Mouse (Mus musculus): ENCODE data around the gene Olfr350. TPM values are rescaled to one million over a fixed set of nuclear protein-coding genes. Genes with fewer than 3 reads are reported as not detected.

The Olfr350 gene
- not detected in 2 replicates for polyA plus RNA-seq (2012; rRNA removed)

GRCm38 (mm10) chr2:36846010-36846409 lies at the start of gene Olfr350:
Olfr350 (plus strand) TSS chr2:36846310.

GRCm38 (mm10) chr2:36816932-36817331 lies 29.2 kb upstream of the Olfr350 start, which contains the start of gene Olfr3:
Olfr3 (minus strand) TSS chr2:36817032.

DNA sequence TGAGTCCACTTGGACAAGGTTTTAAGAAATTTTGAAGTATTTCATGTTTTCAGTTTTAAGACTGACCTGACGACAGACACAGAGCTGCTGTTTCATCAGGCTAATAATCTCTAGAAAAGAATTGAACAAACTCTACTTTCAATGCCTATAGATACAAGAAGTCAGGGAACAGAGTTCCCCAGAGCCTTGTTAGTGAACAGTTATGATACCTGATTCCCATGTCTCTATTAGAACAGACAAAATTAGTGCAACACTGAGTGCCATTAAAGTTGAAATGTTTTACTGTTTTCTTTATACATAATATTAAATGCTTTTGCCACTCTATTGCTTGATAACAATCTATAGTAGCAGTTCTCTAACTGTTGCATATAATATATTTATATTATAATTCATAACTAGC lies 16.4 kb downstream of the Olfr350 start, which contains the start of gene Olfr351:
Olfr351 (minus strand) TSS at position 101 of the 400 bp plus-strand sequence.

GRCm38 (mm10) chr2:36868160-36868559 lies 22.1 kb downstream of the Olfr350 start, which contains the start of gene Olfr352:
Olfr352 (plus strand) TSS chr2:36868460.

GRCm38 (mm10) chr2:36892836-36893235 lies 46.7 kb downstream of the Olfr350 start, which contains the start of gene Olfr353:
Olfr353 (minus strand) TSS chr2:36892936.

Other genes starting within 250 kb of the Olfr350 start
- gene Olfr345, start 206.3 kb upstream of the Olfr350 start, polyA plus RNA-seq (2012; rRNA removed): not detected in 2 replicates
- not detected in 2 replicates for gene Olfr346, start 160.5 kb upstream of the Olfr350 start, polyA plus RNA-seq (2012; rRNA removed)
- gene Olfr347, start 114.4 kb upstream of the Olfr350 start, polyA plus RNA-seq (2012; rRNA removed): not detected in 2 replicates
- gene Olfr348, start 62.0 kb upstream of the Olfr350 start, polyA plus RNA-seq (2012; rRNA removed): not detected in 2 replicates
- not detected in 2 replicates for gene Olfr50, start 55.8 kb upstream of the Olfr350 start, polyA plus RNA-seq (2012; rRNA removed)
- gene Olfr3, start 29.3 kb upstream of the Olfr350 start, polyA plus RNA-seq (2012; rRNA removed): not detected in 2 replicates
- gene Olfr351, start 16.4 kb downstream of the Olfr350 start, polyA plus RNA-seq (2012; rRNA removed): not detected in 2 replicates
- gene Olfr352, start 22.1 kb downstream of the Olfr350 start, polyA plus RNA-seq (2012; rRNA removed): not detected in 2 replicates
- not detected in 2 replicates for gene Olfr353, start 46.6 kb downstream of the Olfr350 start, polyA plus RNA-seq (2012; rRNA removed)
- not detected in 2 replicates for gene Olfr354, start 59.4 kb downstream of the Olfr350 start, polyA plus RNA-seq (2012; rRNA removed)
- gene Olfr355, start 82.6 kb downstream of the Olfr350 start, polyA plus RNA-seq (2012; rRNA removed): not detected in 2 replicates
- gene Olfr356, start 90.8 kb downstream of the Olfr350 start, polyA plus RNA-seq (2012; rRNA removed): not detected in 2 replicates
- gene Olfr357, start 147.5 kb downstream of the Olfr350 start, polyA plus RNA-seq (2012; rRNA removed): not detected in 2 replicates
- gene Olfr358, start 163.0 kb downstream of the Olfr350 start, polyA plus RNA-seq (2012; rRNA removed): not detected in 2 replicates
- gene Olfr360, start 219.4 kb downstream of the Olfr350 start, polyA plus RNA-seq (2012; rRNA removed): not detected in 2 replicates
- gene Olfr361, start 243.0 kb downstream of the Olfr350 start, polyA plus RNA-seq (2012; rRNA removed): not detected in 2 replicates